Mouse (Mus musculus): ENCODE data around the gene Hat1. TPM values are rescaled to one million over a fixed set of nuclear protein-coding genes. Genes with fewer than 3 reads are reported as not detected.

The Hat1 gene
- polyA plus RNA-seq, 1 experiment: 17.7 TPM

DNA sequence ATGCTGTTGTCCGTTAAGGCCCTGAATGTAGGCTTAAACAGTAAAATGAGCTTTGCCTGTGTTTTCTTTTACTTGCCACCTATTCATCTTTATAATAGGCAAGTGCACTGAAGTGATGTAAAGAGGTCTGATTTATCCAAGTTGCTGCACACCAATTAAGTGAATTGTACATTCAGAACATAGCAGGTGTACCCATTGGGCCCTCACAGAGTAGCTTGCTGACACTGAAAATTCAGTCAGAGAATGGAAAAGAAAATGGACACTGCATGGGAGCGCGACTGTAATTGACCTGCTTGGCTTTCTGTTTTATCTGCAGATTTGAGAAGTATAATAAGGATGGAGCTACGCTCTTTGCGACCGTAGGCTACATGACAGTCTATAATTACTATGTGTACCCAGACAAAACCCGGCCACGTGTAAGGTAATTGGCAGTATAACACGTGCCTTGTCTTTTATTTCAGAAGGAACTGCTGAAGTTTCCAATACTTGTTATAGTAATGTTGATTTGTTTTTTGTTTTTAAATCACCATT, 32.2 kb downstream of the Hat1 start:
- TF ChIP-seq CTCF (IDR thresholded peaks at IDR 0.05; ENCODE audit: extremely low read depth, insufficient read depth, low read length) (no peak), POLR2A (IDR thresholded peaks at IDR 0.05; ENCODE audit: extremely low read depth, insufficient read depth, low read length) (no peak)
- no peak overlapping the region for H3K4me3 ChIP-seq (ENCODE audit: insufficient read depth, low read length)
- H3K27ac ChIP-seq (ENCODE audit: insufficient read depth, low read length): no peak overlapping the region
- no peaks in the 10 kb centered on the region for H3K4me1 ChIP-seq (ENCODE audit: control insufficient read depth, insufficient read depth, low read length)

DNA sequence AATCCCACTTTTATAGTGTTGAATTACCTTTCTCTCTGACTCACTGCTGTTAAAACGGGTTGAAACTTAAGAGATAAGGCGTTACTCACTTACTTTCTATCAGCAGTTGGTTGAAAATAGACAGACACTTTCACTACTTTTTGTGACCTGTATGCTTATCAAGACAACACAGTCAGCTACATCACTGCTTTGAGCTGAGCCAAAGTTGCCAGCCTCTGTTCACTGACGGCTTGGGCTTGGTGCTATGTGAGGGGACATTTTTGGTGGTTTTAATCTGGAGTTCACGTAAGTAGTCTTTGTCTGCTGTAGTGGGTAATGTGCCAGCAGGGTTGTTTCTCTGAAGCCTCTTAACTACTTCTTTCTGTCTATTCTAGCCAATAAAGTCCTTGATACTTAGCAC, 35.8 kb downstream of the Hat1 start:
- TF ChIP-seq POLR2A (IDR thresholded peaks at IDR 0.05; ENCODE audit: extremely low read depth, insufficient read depth, low read length): no peak
- TF ChIP-seq CTCF (IDR thresholded peaks at IDR 0.05; ENCODE audit: extremely low read depth, insufficient read depth, low read length): no peak
- H3K4me1 ChIP-seq (ENCODE audit: control insufficient read depth, insufficient read depth, low read length): no peaks in the 10 kb centered on the region
- no peak overlapping the region for H3K4me3 ChIP-seq (ENCODE audit: insufficient read depth, low read length)
- H3K27ac ChIP-seq (ENCODE audit: insufficient read depth, low read length): no peak overlapping the region

DNA sequence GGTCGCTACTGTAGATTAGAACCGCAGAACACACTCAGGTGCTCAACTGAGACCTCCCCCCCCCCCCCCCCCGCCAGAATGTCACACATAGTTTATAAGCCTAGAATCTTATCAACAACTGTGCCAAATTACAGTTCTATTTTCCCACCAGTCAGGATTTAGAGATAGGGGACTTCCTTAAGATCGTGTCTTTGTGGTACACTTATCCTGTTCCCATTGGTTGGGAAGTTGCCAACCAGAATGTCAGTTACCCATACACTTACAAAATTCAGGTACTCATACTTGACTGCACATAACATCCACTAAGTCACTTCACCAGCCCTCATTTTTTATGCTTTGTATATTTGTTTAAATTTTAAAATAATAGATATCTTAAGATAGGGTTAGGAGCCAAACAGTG, 46.7 kb downstream of the Hat1 start:
- Histone ChIP-seq H3K4me1 (ENCODE audit: control insufficient read depth, insufficient read depth, low read length) (no peaks in the 10 kb centered on the region), H3K27ac (ENCODE audit: insufficient read depth, low read length) (no peak overlapping the region), H3K4me3 (ENCODE audit: insufficient read depth, low read length) (no peak overlapping the region)
- TF ChIP-seq POLR2A (IDR thresholded peaks at IDR 0.05; ENCODE audit: extremely low read depth, insufficient read depth, low read length) (no peak), CTCF (IDR thresholded peaks at IDR 0.05; ENCODE audit: extremely low read depth, insufficient read depth, low read length) (no peak)

DNA sequence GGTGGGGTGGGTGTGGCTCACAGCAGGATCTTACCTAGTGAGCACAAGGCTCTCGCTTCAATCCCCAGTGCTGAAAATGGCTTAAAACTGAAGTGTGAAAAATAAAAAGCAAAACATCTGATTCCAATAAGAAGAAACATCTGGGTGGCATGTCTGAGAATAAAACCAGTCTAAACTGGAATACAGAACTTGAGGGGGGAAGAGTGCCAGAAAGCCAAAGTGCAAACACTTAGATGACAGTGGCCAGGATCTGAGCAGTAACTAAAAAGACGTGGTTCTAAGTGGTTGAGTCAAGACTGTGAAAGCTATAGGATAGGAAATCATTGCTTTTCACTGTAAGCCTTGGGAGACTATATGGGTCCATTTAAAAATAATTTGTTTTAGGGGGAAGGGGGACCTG, 54.6 kb downstream of the Hat1 start:
- Histone ChIP-seq H3K4me3 (ENCODE audit: insufficient read depth, low read length) (no peak overlapping the region), H3K4me1 (ENCODE audit: control insufficient read depth, insufficient read depth, low read length) (no peaks in the 10 kb centered on the region), H3K27ac (ENCODE audit: insufficient read depth, low read length) (no peak overlapping the region)
- TF ChIP-seq POLR2A (IDR thresholded peaks at IDR 0.05; ENCODE audit: extremely low read depth, insufficient read depth, low read length) (no peak), CTCF (IDR thresholded peaks at IDR 0.05; ENCODE audit: extremely low read depth, insufficient read depth, low read length) (no peak)

DNA sequence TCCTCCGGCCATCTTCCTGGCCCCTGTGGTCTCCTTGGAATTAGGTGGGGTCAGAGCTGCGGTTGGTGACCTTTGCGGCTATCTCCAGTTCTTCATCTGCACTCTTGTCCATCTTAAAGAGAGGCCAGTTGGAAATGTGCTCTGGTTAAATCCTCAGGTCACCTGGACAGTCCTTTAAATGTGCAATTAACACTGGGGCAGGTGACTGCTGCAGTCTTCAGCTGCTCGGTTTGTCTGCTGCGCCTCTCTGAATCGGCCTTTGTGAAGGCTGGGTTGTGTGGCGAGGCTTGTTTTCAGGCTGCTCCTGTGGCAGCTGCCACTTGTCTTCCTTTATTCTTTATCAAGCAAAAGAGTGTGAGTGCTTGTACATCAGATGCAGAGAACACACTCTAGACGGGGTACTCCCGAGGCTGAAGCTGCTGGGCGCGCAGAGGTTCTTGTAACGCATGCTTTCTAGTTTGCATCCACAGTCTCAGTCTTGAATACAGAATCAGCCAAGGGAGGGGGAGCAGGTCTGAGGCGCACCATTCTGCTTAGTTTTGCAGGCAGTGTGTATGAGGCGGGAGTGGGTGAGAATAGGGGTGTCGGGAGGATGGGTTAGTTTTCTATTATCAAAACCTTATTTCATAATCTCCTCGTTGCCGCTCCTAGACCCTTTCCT, 56.9 kb downstream of the Hat1 start:
- no peak for TF ChIP-seq POLR2A (IDR thresholded peaks at IDR 0.05; ENCODE audit: extremely low read depth, insufficient read depth, low read length)
- no peak for TF ChIP-seq CTCF (IDR thresholded peaks at IDR 0.05; ENCODE audit: extremely low read depth, insufficient read depth, low read length)
- H3K4me1 ChIP-seq (ENCODE audit: control insufficient read depth, insufficient read depth, low read length): no peaks in the 10 kb centered on the region
- no peak overlapping the region for H3K27ac ChIP-seq (ENCODE audit: insufficient read depth, low read length)
- H3K4me3 ChIP-seq (ENCODE audit: insufficient read depth, low read length): no peak overlapping the region

DNA sequence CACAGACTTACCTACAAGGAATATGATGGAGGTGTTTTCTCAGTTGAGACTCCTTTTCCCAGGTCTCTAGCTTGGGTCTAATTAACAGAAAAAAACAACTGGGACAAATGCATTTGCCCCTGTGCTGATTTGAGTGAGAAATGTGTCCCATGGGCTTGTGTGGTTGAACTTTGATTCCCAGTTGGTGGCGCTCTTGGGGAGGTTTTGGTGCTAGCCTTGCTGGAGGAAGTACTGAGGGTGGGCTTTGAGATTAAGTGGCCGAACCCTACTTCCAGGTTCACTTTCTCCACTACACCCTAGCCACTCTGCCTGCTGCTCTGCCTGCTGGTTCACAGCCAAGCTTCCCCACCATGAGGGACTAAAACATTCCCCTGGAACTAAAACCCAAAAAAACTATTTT, 60.8 kb downstream of the Hat1 start:
- Histone ChIP-seq H3K4me3 (ENCODE audit: insufficient read depth, low read length) (no peak overlapping the region), H3K27ac (ENCODE audit: insufficient read depth, low read length) (no peak overlapping the region), H3K4me1 (ENCODE audit: control insufficient read depth, insufficient read depth, low read length) (no peaks in the 10 kb centered on the region)
- no peak for TF ChIP-seq POLR2A (IDR thresholded peaks at IDR 0.05; ENCODE audit: extremely low read depth, insufficient read depth, low read length)
- TF ChIP-seq CTCF (IDR thresholded peaks at IDR 0.05; ENCODE audit: extremely low read depth, insufficient read depth, low read length): 0 out of 2 replicates have a peak, but pooled peaks have one; percentile 5

DNA sequence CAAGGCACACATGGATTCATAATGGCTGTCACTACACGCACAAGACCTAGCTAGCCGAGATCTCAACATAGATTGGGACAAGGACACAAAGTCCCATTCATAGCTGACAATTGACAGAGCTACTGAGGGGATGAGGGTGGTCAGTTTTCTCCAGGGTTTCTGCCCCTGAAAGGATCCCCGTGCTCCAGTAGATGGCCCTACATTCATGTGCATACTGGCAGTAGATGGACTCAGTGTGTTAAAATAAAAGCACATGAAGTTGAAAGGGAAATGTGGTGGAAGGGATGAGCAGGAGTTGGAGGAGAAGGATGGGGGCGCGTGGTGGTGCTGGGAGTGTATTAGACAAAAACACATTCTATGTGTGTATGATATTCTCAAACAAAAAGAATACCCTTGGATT, 63.0 kb downstream of the Hat1 start:
- Histone ChIP-seq H3K4me1 (ENCODE audit: control insufficient read depth, insufficient read depth, low read length) (no peaks in the 10 kb centered on the region), H3K4me3 (ENCODE audit: insufficient read depth, low read length) (no peak overlapping the region), H3K27ac (ENCODE audit: insufficient read depth, low read length) (no peak overlapping the region)
- no peak for TF ChIP-seq POLR2A (IDR thresholded peaks at IDR 0.05; ENCODE audit: extremely low read depth, insufficient read depth, low read length)
- TF ChIP-seq CTCF (IDR thresholded peaks at IDR 0.05; ENCODE audit: extremely low read depth, insufficient read depth, low read length): 0 out of 2 replicates have a peak, but pooled peaks have one; percentile 18

DNA sequence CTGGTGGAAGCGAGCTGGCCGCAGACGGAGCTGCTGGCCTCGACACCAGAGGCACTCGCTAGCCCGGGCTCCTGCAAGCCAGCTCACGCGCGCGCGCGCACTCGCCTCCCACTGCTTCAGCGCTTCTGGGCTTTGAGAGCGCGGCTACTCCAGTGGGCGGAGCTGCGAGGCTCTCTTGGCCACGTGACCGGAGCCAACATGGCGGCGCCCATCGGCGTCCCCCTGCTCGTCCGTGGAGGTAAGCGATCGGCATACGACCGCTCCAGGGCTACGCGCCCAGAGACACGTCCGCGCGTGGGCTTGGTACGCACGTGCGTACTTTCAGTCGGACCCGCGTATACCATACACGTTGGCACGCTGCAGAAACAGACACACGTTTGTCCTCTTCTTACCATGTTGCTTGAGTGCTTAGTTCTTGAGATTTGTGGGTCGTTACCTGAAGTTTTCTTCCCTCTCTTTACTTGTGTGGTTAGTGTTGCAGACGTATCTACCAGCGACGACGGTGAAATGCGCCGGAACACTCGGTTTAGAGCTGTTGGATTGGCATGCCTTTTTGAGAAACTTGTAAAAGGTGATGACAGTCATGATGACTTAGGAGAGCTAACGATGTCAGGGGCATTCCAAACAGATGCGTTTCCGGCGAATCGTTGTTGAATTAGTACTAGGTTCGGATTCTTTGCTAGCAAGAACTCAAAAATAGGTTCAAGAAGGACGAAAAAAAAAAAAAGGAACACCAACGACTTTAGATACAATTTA, 64.6 kb downstream of the Hat1 start, which contains the start of gene Metap1d:
Metap1d (plus strand) TSS at position 116 of the 756 bp plus-strand sequence.
- no peaks in the 10 kb centered on the region for H3K4me1 ChIP-seq (ENCODE audit: control insufficient read depth, insufficient read depth, low read length)
- no peak within 1 kb of the TSS for H3K27ac ChIP-seq (ENCODE audit: insufficient read depth, low read length)
- peak; percentile 63; the same call in 1 of the 2 replicates for TF ChIP-seq POLR2A (IDR thresholded peaks at IDR 0.05; ENCODE audit: extremely low read depth, insufficient read depth, low read length)
- TF ChIP-seq CTCF (IDR thresholded peaks at IDR 0.05; ENCODE audit: extremely low read depth, insufficient read depth, low read length): no peak
- H3K4me3 ChIP-seq (ENCODE audit: insufficient read depth, low read length): peak within 1 kb of the TSS; percentile 64

DNA sequence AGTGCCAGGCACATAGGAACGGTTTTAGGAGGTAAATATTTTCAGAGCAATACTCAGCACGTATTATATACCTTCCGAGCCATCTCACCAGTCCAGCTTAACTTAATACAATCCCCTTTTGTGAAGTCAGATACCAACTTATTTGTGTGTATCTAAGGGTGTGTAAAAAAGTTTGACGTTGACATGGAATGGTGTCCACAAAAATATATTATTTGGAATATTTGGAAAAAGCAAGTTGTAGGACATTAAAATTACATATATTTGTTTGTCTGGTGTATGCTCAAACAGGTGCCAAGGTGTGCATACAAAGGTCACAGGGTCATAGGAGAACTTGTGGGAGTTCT, 65.1 kb downstream of the Hat1 start:
- TF ChIP-seq CTCF (IDR thresholded peaks at IDR 0.05; ENCODE audit: extremely low read depth, insufficient read depth, low read length) (no peak), POLR2A (IDR thresholded peaks at IDR 0.05; ENCODE audit: extremely low read depth, insufficient read depth, low read length) (no peak)
- Histone ChIP-seq H3K4me1 (ENCODE audit: control insufficient read depth, insufficient read depth, low read length) (no peaks in the 10 kb centered on the region), H3K27ac (ENCODE audit: insufficient read depth, low read length) (no peak overlapping the region), H3K4me3 (ENCODE audit: insufficient read depth, low read length) (peak overlapping the region; percentile 64; the same call in 1 of the 2 replicates)
